Mouse (Mus musculus): Measurements from ENCODE around the gene Ndufaf7. TPM values are rescaled to one million over a fixed set of nuclear protein-coding genes. Genes with fewer than 3 reads are reported as not detected.

Gene Ndufaf7
- 51.7 and 57.7 TPM in 2 replicates for polyA plus RNA-seq (2015; fragmentation: Nextera tagmentation; extraction: Ambion mirVana)

DNA sequence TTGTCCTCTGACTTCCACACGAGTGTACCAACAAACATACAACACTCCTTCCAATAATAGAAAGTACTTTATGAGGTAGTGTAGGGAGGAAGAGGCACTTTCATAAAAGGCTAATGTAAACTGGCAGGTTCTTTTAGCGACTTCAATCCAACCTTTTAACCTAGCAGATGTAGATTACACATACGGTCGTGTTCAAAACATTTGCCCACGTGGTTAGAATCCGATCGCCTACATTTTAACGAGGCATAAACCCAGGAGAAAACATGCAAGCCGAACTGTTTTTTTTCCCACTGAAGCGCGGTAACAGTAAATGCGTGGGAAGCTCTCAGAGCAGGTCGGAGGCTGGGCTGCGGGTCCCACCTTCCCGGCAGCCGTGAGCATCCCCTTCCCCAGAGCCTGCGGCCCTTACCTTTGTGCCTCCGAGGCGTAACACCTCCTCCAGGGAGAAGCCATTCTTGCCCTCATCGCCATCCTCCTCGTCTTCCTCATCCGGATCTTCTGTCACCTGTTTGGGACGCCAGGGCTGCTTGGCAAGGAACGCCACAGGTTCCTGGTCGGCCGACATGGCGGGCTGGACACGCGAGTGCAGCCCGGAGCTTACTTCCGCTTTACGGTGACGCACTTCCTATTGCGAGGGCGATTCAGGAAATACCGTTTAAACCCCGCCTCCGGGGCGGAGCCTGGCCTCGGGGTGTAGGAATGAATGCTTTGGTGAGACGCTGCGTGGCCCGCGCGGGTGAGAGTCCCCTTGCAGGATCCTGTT is at the start of gene Ndufaf7, which contains the start of gene Cebpz:
Gene Ndufaf7 (plus strand): TSS at position 671 of the 763 bp plus-strand sequence.
Gene Cebpz (minus strand): TSS at position 601 of the 763 bp plus-strand sequence.
- under 1% methylated on average over 45 of the region's 45 CpGs for WGBS
- Histone ChIP-seq H3K27me3 (replicated peaks) (no peaks in the 10 kb centered on the region), H3K4me1 (0 out of 2 replicates have a peak, but pooled peaks cover 2% of the 10 kb centered on the region), H3K4me2 (peak within 1 kb of the TSS; percentile 57), H3K9me3 (no peaks in the 10 kb centered on the region), H3K4me3 (replicated peaks) (peak within 1 kb of the TSS; percentile 88), H3K36me3 (peaks cover 8% of the 10 kb centered on the region; the same call in 1 of the 2 replicates), H3K9ac (peak within 1 kb of the TSS; percentile 68), H3K27ac (no peak within 1 kb of the TSS)
- ATAC-seq (ENCODE audit: insufficient read depth, low FRiP score, low read depth), result peak; percentile 99

DNA sequence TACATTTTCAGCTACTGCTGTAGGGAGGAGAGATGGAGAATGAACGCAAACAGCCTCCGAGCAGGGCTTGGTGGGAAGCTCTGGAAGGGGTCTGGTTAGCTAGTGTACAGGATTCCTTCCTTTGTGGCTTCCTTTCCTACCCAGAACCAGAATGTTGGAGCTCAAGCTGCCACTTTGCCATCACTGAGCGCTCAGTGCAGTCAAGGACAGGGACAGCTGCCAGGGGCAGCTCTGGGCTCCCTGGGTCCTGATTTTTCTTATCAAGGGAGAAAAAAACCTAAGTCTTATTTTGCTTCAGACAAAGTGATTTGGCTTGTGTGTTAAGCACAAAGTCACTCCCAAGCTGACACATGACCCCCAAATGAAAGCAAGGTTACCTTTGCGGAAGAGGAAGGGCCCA is 48.4 kb upstream of the Ndufaf7 start:
- H3K27ac ChIP-seq, result no peak overlapping the region
- WGBS, result 80% methylated on average over 4 of the region's 4 CpGs

DNA sequence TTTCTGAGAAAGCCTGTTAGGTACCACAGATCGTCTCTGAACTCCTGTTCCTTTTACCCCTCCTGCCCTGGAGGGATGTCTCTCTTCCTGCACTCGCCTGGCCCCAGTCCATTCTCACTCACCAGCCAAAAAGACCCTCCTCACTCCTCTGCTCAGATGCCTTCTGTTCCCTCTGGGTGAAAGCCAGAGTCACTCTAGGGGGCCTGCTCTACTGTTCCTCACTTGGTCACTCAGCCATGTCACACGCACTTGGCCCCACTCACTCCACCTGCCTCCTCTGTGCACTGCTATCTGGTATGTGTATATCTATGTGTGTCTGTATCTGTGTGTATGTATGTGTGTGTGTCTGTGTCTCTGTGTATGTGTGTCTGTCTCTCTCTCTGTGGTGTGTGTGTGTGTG is 47.8 kb upstream of the Ndufaf7 start:
- Histone ChIP-seq H3K9ac (no peak overlapping the region), H3K36me3 (0 out of 2 replicates have a peak, but pooled peaks cover 3% of the 10 kb centered on the region), H3K4me3 (replicated peaks) (no peak overlapping the region), H3K27me3 (replicated peaks) (no peaks in the 10 kb centered on the region), H3K4me2 (no peak overlapping the region), H3K9me3 (no peaks in the 10 kb centered on the region), H3K4me1 (no peaks in the 10 kb centered on the region), H3K27ac (no peak overlapping the region)
- WGBS, result 57% methylated on average over 3 of the region's 3 CpGs
- no peak for ATAC-seq (ENCODE audit: insufficient read depth, low FRiP score, low read depth)

More for the DNA sequence above, 48.4 kb upstream of the Ndufaf7 start:
- Histone ChIP-seq H3K36me3 (0 out of 2 replicates have a peak, but pooled peaks cover 3% of the 10 kb centered on the region), H3K4me1 (no peaks in the 10 kb centered on the region), H3K4me2 (no peak overlapping the region), H3K9me3 (no peaks in the 10 kb centered on the region), H3K27me3 (replicated peaks) (no peaks in the 10 kb centered on the region), H3K4me3 (replicated peaks) (no peak overlapping the region), H3K9ac (no peak overlapping the region)
- no peak for ATAC-seq (ENCODE audit: insufficient read depth, low FRiP score, low read depth)

DNA sequence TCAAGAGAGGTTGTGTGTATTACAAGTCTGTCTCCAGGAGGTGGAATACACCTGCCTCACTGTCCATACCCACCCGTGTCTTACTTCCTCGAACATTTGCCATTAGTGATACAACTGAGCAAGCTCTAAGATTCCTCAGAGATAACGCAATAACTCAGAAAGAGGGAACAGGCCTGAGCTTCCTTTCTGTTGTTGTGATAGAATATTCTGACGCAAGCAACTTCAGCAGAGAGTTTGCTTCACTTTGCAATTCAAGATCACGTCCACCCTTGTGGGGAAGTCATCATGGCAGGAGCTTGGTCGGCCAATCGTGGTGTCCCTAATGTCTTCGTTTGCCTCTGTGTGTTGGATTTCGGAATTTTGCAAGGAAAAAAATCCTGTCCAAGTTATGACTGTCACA is 45.9 kb upstream of the Ndufaf7 start:
- H3K9ac ChIP-seq, result no peak overlapping the region
- H3K27me3 ChIP-seq (replicated peaks), result no peaks in the 10 kb centered on the region
- no peak for ATAC-seq (ENCODE audit: insufficient read depth, low FRiP score, low read depth)
- H3K9me3 ChIP-seq, result no peaks in the 10 kb centered on the region
- WGBS, result 75% methylated on average over 9 of the region's 9 CpGs
- no peak overlapping the region for H3K4me3 ChIP-seq (replicated peaks)
- H3K36me3 ChIP-seq, result no peaks in the 10 kb centered on the region
- H3K27ac ChIP-seq, result no peak overlapping the region
- H3K4me1 ChIP-seq, result no peaks in the 10 kb centered on the region
- no peak overlapping the region for H3K4me2 ChIP-seq

DNA sequence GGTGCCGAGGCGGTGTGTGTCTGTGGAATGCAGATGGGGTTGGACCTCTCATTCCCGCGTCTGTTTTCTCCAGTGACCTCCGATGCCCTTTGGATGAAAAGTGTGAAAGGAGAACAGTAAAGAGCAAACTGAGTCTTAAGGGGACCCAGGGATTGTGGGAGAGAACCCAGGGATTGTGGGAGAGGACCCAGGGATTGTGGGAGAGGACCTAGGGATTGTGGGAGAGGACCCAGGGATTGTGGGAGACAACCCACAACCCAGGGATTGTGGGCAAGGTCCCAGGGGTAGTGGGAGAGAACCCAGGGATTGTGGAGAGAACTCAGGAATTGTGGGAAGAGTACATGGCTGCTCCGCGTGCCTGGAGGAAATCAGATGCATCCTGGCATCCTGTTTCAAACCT is 41.9 kb upstream of the Ndufaf7 start:
- H3K4me2 ChIP-seq, result no peak overlapping the region
- no peak overlapping the region for H3K27ac ChIP-seq
- no peak overlapping the region for H3K4me3 ChIP-seq (replicated peaks)
- H3K36me3 ChIP-seq, result no peaks in the 10 kb centered on the region
- WGBS, result 79% methylated on average over 7 of the region's 7 CpGs
- no peaks in the 10 kb centered on the region for H3K4me1 ChIP-seq
- ATAC-seq (ENCODE audit: insufficient read depth, low FRiP score, low read depth), result no peak; the same call in 1 of the 2 replicates
- H3K9ac ChIP-seq, result no peak overlapping the region
- H3K9me3 ChIP-seq, result no peaks in the 10 kb centered on the region
- no peaks in the 10 kb centered on the region for H3K27me3 ChIP-seq (replicated peaks)

DNA sequence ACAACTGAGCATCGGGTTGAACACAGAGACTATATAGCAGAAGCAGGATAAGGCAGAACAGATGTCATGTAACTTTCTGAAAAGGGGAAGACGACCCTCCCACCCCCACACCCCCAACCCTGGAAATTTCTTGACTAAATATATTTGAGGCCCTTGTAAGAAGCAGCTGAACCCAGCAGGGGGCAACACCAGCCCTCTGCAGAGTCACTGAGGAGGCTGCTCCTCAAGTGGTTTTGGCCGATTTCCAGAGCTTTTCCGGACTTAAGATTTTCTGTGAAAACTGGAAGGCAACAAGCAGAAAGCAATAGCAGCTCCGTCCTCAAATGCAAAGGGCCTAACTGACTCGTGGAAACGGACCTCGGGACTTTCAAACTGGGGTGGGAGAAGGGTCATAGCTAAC is 41.5 kb upstream of the Ndufaf7 start:
- no peak for ATAC-seq (ENCODE audit: insufficient read depth, low FRiP score, low read depth)
- Histone ChIP-seq H3K4me3 (replicated peaks) (peak overlapping the region; percentile 23; the same call in 1 of the 2 replicates), H3K27ac (no peak overlapping the region), H3K4me2 (peak overlapping the region; percentile 51), H3K27me3 (replicated peaks) (no peaks in the 10 kb centered on the region), H3K36me3 (no peaks in the 10 kb centered on the region), H3K9ac (no peak overlapping the region), H3K9me3 (no peaks in the 10 kb centered on the region), H3K4me1 (no peaks in the 10 kb centered on the region)
- WGBS, result 16% methylated on average over 8 of the region's 8 CpGs

DNA sequence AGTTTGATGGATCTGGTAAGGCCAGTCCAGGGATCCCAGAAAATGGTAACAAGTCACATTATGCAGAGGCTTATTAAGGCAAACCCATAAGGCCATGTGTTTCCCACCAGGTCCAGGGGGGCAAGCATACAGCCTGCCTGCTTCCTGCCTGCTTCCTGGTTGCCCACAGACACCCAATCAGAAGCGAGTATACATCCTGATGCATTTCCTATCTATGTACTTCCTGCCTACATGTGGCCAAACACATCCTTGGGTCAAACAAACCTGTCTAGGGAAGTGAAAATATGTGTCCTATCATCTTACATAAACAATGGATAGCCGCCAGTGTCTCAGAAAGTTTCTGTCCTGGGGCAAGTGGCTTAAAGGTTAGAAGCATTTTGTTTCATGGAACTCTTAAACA is 33.8 kb upstream of the Ndufaf7 start:
- Histone ChIP-seq H3K27me3 (replicated peaks) (no peaks in the 10 kb centered on the region), H3K4me1 (no peaks in the 10 kb centered on the region), H3K4me3 (replicated peaks) (no peak overlapping the region), H3K4me2 (no peak overlapping the region), H3K9me3 (no peaks in the 10 kb centered on the region), H3K27ac (no peak overlapping the region), H3K9ac (no peak overlapping the region), H3K36me3 (no peaks in the 10 kb centered on the region)
- no peak for ATAC-seq (ENCODE audit: insufficient read depth, low FRiP score, low read depth)
- WGBS, result 76% methylated on average over 2 of the region's 2 CpGs

DNA sequence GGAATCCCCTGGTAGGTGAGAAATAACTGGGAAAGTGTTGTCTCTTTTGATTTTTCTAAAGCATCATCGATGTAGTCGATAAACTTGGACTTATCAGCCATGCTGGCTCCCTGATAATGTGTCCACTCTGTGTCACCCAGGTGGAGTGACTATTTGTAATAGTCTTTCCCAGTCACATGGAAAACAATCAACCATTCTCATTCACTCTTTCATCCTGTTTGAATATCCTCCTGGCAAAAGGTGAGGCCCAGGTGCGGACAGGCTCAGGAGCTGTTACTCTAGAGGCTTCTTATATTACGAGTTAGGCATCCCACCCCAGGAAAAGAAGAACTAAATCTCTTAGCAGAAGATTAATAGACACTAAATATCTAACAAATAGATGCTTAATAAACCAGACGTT is 30.0 kb upstream of the Ndufaf7 start, which contains the start of gene Sult6b1:
Gene Sult6b1 (minus strand): TSS at position 101 of the 400 bp plus-strand sequence.
- Histone ChIP-seq H3K9me3 (no peaks in the 10 kb centered on the region), H3K27me3 (replicated peaks) (no peaks in the 10 kb centered on the region), H3K27ac (no peak within 1 kb of the TSS), H3K36me3 (no peaks in the 10 kb centered on the region), H3K4me2 (no peak within 1 kb of the TSS), H3K9ac (no peak within 1 kb of the TSS), H3K4me3 (replicated peaks) (no peak within 1 kb of the TSS), H3K4me1 (no peaks in the 10 kb centered on the region)
- WGBS, result 76% methylated on average over 5 of the region's 5 CpGs
- ATAC-seq (ENCODE audit: insufficient read depth, low FRiP score, low read depth), result no peak

DNA sequence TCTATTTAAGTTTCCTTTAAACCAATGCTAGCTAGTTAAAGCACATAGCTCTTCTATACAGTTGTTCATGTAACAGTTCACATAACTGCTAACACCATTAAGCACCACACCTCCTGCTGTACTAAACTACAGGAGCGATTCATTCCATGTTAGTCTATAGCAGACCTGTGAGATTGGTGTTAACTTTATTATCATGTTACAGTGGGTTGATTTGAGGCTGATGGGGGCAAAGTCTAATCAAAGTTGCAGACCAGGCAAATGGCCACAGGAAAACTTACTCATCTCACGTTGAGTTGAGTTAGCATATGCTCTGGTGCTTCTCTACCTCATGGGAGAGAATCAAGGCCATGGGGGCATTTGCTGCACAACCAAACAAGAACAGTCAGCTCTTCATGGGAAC is 27.6 kb upstream of the Ndufaf7 start:
- 76% methylated on average over 2 of the region's 2 CpGs for WGBS
- no peaks in the 10 kb centered on the region for H3K9me3 ChIP-seq
- no peak overlapping the region for H3K9ac ChIP-seq
- ATAC-seq (ENCODE audit: insufficient read depth, low FRiP score, low read depth), result no peak
- no peaks in the 10 kb centered on the region for H3K36me3 ChIP-seq
- no peak overlapping the region for H3K4me2 ChIP-seq
- H3K27me3 ChIP-seq (replicated peaks), result no peaks in the 10 kb centered on the region
- no peak overlapping the region for H3K4me3 ChIP-seq (replicated peaks)
- H3K4me1 ChIP-seq, result no peaks in the 10 kb centered on the region
- H3K27ac ChIP-seq, result no peak overlapping the region

DNA sequence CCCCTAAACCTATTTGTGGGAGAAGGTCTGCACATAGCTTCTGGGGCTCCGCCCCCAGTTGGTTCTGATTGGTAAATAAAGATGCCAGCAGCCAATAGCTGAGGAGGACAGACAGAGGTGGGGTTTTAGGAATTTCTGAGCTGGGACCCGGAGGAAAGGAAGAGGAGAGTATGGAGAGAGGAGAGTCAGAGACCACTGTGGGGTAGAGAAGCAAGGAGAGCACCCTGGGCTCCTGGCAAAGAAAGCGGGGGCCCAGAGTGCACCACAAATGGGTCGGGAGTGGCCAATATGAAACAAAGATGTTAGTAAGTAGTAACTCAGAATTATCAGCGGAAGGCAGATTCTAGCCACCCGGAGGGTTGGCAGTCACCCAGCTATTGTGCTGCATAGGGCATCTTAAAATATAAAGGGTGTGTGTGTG is 24.1 kb upstream of the Ndufaf7 start:
- H3K27ac ChIP-seq, result no peak overlapping the region
- 21% methylated on average over 6 of the region's 6 CpGs for WGBS
- peaks cover 5% of the 10 kb centered on the region; the same call in 1 of the 2 replicates for H3K4me1 ChIP-seq
- H3K36me3 ChIP-seq, result no peaks in the 10 kb centered on the region
- H3K9me3 ChIP-seq, result no peaks in the 10 kb centered on the region
- no peak for ATAC-seq (ENCODE audit: insufficient read depth, low FRiP score, low read depth)
- H3K4me3 ChIP-seq (replicated peaks), result peak overlapping the region; percentile 33
- peak overlapping the region; percentile 46 for H3K4me2 ChIP-seq
- H3K9ac ChIP-seq, result no peak overlapping the region
- no peaks in the 10 kb centered on the region for H3K27me3 ChIP-seq (replicated peaks)

DNA sequence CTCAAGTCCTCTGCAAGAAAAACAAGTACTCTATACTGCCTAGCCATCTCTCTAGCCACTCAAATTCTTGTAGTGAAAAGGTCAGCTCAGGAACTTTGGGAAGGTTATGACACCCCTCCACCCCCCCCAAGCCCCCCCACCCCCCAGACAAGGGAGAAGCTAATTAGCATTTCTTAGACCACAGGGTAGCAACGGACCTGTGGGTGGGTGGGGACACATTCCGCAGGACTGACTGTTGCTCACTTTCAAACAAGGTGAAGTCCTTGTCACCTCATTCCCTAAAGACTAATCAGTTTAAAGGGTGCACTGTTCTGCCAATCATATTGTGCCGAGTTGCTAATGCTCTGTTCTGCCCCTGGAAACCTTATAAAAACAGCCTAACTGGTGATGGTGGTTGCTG is 23.0 kb upstream of the Ndufaf7 start:
- Histone ChIP-seq H3K27ac (no peak overlapping the region), H3K4me2 (no peak overlapping the region), H3K9ac (no peak overlapping the region), H3K9me3 (no peaks in the 10 kb centered on the region), H3K27me3 (replicated peaks) (no peaks in the 10 kb centered on the region), H3K36me3 (no peaks in the 10 kb centered on the region), H3K4me3 (replicated peaks) (no peak overlapping the region), H3K4me1 (peaks cover 5% of the 10 kb centered on the region; the same call in 1 of the 2 replicates)
- no peak for ATAC-seq (ENCODE audit: insufficient read depth, low FRiP score, low read depth)
- WGBS, result 69% methylated on average over 3 of the region's 3 CpGs

DNA sequence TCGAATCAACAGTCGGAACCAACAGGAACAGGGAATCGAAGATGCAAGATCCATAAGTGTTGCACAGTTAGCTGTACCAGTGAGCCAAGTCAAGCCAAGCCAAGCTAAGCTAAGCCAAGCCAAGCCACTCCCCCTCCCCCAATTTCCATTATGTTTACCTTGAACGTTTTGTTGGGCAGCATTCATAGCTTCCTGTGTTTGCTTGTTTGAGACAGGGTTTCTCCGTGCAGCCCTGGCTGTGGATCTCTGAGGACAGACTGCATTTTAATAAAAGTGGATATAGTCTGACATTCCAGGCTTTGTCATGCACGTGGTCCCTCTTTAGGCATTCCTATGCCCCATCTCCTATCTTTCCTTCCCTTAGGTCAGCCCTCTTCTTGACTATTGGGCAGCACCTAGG is 21.2 kb upstream of the Ndufaf7 start:
- Histone ChIP-seq H3K9ac (0 out of 2 replicates have a peak overlapping the region, but pooled peaks have one; percentile 67), H3K36me3 (peaks cover 4% of the 10 kb centered on the region; the same call in 1 of the 2 replicates), H3K4me3 (replicated peaks) (peak overlapping the region; percentile 60), H3K27ac (peak overlapping the region; percentile 90; the same call in 1 of the 2 replicates), H3K9me3 (no peaks in the 10 kb centered on the region), H3K4me2 (peak overlapping the region; percentile 67), H3K4me1 (peaks cover 5% of the 10 kb centered on the region; the same call in 1 of the 2 replicates), H3K27me3 (replicated peaks) (no peaks in the 10 kb centered on the region)
- WGBS, result 53% methylated on average over 6 of the region's 6 CpGs
- ATAC-seq (ENCODE audit: insufficient read depth, low FRiP score, low read depth), result 0 out of 2 replicates have a peak, but pooled peaks have one; percentile 1

Data from stomach, embryonic 15.5 days (tissue).